Mouse (Mus musculus) fibroblast of lung, adult 2 months (primary cell): ENCODE data around the gene Rasgrp3.
"Not testable (repeated sequence)": the region's sequence is repeated elsewhere in the genome, so short reads cannot be mapped to it uniquely, and the experiment has no call there.

ENCODE experiments used
- DNase-seq: peaks from one replicate; pipeline ENCODE4 v3.0.0-alpha.2; 2011; ENCODE audit warnings: low read depth

Gene Rasgrp3

DNA sequence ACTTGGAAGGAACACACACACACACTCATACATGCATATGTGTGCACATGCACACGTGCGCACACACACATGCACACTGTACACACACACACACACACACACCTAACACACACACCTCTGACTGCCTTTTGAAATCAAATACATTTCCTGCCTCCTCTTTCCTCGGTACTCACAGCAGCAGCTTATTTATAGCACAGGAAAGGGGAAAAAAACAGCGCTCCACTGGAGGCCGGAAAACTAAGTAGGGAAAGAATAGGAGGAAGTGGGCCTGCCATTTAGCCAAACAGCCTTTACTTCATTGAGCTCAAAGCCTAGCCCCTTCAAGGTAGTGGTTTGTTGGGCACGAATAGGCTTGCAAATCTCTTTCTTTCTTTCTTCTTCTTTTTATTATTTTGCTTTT, at the start of gene Rasgrp3:
Rasgrp3 (plus strand) TSS at position 298 of the 400 bp plus-strand sequence.
- DNase-seq, result no peak

- no peak for DNase-seq
Measured at GRCm38 (mm10) chr17:75388402-75388801, 47.3 kb upstream of the Rasgrp3 start.

DNA sequence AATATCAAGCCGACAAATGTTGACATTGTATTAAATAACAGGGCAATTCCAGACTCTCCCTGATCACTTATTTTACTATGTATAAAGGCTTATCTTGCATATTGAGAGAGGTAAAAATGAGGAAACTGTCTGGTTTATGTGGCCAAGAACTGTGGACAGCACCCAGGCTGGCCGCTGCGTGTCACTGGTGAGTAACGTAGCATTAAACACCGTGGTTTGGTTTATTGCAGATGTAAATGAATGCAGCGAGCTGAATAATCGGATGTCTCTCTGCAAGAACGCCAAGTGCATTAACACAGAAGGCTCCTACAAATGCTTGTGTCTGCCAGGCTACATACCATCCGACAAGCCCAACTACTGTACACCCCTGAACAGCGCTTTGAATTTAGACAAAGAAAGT, 45.6 kb upstream of the Rasgrp3 start:
- DNase-seq, result no peak

DNA sequence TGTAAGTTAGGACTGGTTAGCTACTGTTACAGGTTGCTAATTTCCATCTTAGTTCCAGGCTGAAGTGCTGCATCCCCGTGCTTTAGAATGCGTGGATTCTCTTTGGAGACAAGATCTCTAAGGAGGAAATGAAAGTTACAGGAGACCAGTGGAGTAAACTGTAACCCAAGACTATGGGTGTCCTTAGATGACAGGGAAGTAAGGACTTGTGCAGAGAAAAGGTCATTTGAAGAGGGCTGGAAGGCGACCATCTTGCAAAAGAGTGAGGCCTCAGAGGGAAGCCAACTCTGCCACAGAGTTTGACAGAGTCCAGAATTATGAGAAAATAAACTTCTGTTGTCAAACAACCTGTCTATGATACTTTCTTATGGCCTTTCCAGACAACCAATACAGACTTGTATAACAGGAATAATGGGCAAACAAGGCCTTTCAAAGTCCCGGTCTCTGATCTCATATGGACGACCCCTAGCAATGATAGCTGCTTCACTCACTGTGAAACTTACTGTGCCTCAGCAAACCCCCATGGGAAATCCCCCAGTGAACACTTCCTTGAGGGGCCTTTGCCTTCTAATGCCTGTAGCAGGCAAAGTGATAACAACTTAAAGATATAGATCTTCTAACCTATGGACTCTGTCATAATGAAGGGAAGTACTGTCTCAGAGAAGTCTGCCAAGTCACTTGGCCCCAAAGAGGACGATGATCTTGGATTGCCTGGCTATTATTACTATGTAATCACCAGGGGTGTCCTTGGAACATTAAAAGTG, 44.1 kb upstream of the Rasgrp3 start:
- no peak for DNase-seq

GRCm38 (mm10) chr17:75406405-75406804, 29.3 kb upstream of the Rasgrp3 start:
- no peak for DNase-seq

GRCm38 (mm10) chr17:75416861-75417260, 18.8 kb upstream of the Rasgrp3 start:
- no peak for DNase-seq

- no peak for DNase-seq
Measured at GRCm38 (mm10) chr17:75434152-75434551, 1.5 kb upstream of the Rasgrp3 start.

- no peak for DNase-seq
Measured at GRCm38 (mm10) chr17:75434871-75435270, 825 bp upstream of the Rasgrp3 start.

- DNase-seq, result no peak
Measured at GRCm38 (mm10) chr17:75436095-75436494, 399 bp downstream of the Rasgrp3 start.

DNA sequence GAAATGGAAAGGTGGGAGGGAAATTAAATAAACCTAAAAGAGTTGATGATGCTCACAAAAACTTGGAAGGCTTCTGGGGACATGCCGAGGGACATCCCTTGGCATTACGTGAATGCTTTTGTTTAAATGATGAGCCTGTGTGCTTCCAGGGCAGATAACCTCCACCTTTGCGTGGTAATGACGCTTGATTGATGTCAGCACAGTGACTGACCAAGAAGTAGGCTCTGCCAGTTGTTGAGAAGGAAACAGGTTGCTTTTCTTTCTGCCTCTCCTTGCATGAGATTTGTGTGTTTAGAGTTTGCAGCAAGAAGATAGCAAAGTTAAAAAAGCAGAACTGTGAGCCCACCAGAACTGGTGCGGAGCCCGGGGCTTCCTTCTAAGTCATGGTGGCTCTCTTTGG, 1.1 kb downstream of the Rasgrp3 start:
- DNase-seq, result no peak

DNA sequence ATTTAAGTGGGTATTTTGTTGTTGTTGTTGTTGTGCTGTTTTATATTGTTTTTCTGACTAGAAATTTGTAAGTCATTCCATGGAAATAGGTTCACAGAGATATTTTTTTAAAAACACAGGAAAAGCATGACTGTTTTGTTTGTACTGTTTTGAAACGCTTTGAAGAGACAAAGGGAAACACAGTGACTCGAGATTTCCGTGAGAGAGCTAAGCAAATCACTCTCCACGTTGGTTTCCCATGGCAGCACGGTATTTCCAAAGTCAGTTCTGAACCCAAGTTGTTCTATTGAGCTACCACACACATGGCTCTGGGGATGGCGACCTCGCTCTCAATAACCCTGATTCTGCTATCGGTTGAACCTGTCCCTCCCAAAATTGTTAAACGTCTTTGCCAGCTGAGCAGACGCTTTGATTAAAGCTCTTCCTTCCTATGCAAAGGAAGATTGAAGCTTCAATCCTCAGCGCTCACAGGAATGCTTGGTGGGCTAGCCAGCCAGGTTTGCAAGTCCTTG, 1.6 kb downstream of the Rasgrp3 start:
- no peak for DNase-seq

GRCm38 (mm10) chr17:75438162-75438561, 2.5 kb downstream of the Rasgrp3 start:
- no peak for DNase-seq

- no peak for DNase-seq
Measured at GRCm38 (mm10) chr17:75439062-75439461, 3.4 kb downstream of the Rasgrp3 start.

DNA sequence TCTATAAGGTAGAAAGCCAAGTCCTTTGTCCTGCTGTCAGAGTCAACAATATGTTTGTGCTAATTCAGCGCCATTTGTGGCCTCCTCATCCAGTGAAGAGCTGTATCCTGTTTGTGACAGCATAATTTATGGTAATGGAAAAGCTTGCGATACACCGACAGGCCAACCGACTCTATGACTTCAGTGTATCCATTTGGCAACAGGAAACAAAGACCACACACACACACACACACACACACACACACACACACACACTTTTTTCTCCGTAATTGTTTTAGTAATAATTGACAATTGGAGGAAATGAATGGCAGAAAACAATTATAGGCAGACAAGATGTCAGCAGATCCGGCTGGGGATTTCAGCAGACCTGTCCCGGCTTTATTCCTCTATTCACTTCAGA, 4.9 kb downstream of the Rasgrp3 start:
- DNase-seq, result no peak

DNA sequence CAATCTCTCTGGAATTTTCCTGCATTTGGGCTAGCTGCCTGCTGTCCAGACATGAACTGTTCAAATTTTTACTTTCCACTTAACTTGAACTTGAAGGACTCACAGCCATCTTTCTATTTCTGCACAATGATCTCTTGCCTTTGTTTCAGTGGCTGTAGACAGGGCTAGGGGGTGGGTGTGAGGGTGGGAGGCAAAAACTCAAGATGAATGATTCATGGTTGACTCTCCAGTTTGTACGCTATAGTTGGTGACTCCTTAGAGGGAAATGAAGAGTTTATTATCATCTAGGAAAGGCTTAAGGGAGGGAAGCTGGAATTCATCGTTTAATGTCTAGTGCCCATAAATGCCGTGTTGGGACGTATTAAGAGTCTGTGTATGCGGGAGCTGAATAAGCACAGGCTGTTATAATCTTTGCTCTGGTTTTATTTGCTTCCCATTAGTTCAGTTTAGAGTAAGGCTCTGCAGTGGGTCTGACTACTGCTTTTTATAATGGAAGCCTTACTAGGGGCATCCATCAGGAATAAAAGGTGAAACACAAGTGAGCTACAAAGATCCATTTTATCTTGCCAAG, 5.6 kb downstream of the Rasgrp3 start:
- DNase-seq, result no peak

GRCm38 (mm10) chr17:75442352-75442751, 6.7 kb downstream of the Rasgrp3 start:
- no peak for DNase-seq

DNA sequence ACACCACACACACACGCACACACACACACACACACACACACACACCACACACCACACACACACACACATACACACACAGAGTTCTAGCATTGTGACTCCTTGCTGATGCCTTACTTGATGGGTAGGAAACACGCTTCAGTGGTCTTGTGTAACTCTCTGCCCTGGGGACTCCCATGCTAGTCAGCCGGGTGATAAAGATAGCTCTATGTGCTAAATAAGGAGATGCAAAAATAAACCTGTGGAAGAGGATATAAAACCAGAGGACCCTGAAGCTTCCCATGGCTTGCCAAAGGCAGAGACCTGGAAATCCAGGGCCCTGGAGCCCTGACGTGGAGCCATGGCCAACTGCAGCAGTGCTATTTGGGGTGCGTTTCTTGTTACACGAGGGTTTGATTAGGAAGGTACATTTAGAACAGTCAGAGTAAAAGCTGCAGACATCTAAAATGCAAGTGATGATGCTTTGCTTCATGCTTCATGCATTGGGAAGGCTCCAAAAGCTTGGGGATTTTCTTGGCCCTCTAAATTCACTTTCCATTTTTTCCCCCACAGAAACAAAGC, 7.4 kb downstream of the Rasgrp3 start:
- no peak for DNase-seq

DNA sequence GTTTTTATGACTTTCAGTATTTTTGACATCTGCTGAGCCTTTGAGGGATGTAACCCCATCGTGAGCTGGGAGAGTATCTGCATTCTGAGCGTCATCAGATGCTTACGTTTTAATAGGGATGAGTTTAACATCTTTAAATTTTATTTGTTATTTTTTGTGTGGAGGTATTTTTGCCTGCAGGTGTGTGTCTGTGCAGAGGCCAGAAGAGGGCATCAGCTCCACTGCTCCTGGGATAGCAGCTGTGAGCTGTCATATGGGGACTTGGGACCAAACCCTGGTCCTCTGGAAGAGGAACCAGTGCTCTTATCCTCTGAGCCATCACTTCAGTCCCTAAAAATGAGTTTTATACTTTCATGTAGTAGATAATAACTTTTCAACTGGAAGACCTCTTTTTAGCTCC, 12.6 kb downstream of the Rasgrp3 start:
- no peak for DNase-seq

DNA sequence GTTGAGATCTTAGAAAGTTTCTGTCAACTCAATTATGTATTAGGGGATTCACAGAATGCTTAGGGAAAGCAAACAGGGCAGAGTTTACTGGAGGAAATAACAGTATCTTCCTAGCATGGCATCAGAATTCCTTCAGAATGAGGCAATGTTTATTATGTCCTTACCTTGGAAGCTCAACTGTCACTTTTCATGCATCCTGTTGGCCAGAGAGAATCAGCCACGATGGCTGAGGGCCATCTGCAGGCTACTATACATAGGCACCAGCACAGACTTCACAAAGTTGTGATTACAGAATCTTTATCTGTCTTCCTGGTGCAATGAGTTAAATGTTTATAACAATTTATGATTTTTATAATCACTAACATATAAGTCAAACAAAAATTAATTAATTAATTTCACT, 13.3 kb downstream of the Rasgrp3 start:
- DNase-seq, result no peak

DNA sequence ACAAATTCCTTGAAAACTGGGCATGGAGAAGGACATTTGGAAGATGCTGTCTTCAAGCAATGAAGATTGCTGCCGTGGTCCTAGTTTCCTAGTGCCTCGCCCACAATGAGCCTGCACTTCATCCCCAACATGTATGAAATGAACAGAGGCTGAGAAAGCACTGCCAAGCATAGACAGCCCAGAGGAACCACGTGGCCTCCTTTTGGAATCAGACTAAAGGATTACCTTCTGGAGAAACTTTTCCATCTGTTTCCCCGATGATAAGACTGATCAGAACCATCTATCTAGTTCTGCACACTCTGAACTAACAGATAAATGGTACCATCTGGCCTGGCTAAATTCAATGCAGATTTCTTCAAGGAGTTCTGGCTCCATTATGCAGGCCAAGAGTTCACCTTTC, 16.6 kb downstream of the Rasgrp3 start:
- no peak for DNase-seq

- DNase-seq, result no peak
Measured at GRCm38 (mm10) chr17:75453639-75454038, 17.9 kb downstream of the Rasgrp3 start.

DNA sequence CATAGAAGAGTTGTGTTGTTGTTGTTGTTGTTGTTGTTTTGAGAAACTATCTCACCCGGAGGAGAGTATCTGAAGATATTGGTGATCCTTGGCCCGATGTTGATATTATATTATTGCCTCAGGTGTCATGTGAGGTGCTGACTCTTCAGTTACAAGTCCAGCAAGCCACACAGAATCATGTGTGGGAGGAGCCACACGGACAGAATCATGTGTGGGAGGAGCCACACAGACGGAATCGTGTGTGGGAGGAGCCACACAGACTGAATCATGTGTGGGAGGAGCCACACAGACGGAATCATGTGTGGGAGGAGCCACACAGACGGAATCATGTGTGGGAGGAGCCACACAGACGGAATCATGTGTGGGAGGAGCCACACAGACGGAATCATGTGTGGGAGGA, 20.4 kb downstream of the Rasgrp3 start:
- DNase-seq, result not testable (repeated sequence)

DNA sequence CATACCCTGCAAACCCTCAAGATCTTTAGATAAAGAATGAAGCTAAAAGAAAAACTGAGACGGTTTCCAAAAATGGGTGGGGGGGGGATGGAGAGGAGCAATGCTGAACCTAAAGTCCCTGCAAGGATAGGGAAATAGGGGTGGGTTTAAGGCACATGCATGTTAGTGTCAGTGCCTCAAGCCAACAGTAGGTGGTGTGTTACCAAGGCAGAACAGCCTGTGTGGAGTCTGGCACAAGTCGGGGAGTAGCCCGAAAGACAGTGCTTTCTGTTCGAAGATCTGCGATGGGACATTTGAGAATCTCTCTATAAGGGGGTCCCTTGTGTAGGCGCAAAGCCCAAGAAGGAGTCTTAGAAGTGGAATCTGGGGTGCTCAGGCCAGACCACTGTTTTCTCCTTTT, 24.9 kb downstream of the Rasgrp3 start:
- no peak for DNase-seq
